Mouse (Mus musculus): ENCODE measurements around the gene 1700025G04Rik.
"Not testable (repeated sequence)": the region's sequence is repeated elsewhere in the genome, so short reads cannot be mapped to it uniquely, and the experiment has no call there.

The 1700025G04Rik gene

DNA sequence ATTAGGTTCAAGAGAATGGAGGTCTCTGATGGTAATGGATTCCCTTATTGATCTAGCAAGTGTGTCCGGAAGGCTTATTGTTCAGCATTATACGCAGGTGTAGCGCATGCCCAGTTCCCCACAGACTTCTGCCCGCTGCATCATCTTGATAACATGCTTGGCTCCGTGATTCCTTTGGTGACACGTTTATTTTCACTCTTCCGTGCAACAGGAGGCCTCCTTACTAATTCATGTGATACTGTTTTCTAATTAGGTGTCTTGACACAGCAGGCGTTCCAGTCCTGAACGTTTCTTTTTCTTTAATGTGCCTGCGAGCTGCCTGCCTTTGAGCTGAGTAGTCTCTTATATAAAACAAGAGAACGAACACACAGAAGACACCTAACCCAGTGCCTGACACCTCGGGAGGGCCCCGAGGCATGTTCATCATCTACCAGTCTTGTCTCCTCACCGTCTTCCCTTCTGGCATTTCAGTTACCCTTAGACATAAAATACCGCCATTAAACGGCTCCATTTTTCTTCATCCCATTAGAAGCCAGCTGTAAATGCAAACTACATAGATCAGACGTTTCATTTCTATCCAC is 244.6 kb downstream of the 1700025G04Rik start:
- no peak for DNase-seq

DNA sequence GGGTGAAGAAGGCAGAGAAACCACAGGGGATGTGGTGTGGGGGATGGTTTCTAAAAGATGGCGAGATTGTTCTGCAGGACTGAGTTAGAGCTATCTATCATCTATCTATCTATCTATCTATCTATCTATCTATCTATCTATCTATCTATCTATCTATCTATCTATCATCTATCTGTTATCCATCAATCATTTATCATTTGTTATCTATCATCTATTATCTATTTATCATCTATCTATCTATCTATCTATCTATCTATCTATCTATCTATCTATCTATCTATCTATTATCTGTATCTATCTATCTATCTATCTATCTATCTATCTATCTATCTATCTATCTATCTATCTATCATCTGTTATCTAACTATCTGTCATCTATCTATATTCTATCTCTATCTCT is 249.6 kb downstream of the 1700025G04Rik start:
- not testable (repeated sequence) for DNase-seq

DNA sequence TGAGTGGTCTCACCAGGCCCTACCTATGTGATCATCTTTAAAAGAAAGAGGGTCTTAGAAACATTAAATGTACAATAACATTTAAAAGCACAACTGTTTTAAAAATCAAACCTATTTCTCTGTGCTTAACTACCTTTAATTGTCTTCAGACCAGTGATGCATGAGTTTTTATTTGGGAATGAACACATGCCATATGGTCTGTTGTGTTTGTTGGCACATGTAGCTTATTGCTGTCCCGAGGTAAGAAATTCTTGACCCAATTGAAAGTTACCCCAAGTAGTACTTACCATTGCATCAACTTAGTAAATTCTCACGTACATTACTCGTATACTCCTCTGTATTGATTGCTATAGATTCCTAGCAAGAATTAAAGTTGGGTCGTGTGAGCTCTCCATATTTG is 254.7 kb downstream of the 1700025G04Rik start:
- DNase-seq = no peak

DNA sequence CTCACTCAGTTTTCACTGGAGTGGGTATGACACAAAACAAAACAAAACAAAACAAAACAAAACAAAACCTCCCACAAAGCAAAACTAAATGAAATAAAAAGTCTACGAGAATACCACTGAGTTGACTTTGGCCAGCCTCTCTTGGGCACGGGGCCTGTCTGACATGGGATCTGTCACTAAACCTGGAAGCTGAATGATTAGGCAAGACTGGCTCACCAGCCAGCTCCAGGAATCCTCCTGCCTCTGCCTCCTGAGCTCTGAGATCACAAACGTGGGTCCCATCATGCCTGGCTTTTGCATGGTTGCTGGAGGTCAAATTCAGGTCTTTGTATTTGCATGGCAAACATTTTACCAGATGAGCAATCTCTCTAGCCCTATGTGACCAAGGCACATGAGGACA is 258.1 kb downstream of the 1700025G04Rik start:
- no peak for DNase-seq

DNA sequence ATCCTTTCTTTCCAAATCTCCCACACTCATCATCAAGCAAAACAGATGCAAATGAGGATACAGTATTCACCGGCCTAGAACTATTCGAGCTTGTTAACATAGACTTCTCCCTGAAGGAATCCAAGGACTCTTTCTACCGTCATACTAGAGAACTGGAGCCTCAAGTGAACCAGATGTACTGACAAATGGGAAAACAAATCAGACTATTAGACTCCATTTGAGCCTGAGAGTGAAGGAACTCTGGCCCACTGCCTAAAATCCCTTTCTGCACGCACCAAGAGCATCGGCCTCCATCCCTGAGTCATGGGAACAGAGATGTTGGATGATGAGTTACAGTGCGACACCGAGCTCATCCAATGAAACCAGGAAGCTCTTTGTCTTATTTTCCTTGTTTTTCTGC is 264.9 kb downstream of the 1700025G04Rik start:
- no peak for DNase-seq

DNA sequence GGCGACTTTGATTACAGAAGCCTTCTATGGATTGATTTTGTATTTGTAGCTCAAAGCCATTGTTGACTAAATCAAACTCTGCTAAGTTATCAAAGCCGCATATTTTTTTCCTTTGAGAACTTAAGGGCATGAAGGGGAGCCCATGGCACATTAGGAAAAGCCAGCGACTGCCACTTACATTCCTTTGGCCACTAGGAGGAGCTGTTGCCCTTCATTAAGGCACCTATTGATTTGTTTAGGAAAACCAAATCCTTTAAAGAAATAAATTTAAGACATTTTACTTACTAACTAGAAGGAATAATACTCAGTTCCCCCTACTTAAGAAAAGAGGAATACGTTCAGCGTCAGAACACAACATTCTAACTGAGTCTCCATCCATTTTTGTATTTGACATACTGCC is 269.5 kb downstream of the 1700025G04Rik start:
- peak; percentile 45 for DNase-seq

DNA sequence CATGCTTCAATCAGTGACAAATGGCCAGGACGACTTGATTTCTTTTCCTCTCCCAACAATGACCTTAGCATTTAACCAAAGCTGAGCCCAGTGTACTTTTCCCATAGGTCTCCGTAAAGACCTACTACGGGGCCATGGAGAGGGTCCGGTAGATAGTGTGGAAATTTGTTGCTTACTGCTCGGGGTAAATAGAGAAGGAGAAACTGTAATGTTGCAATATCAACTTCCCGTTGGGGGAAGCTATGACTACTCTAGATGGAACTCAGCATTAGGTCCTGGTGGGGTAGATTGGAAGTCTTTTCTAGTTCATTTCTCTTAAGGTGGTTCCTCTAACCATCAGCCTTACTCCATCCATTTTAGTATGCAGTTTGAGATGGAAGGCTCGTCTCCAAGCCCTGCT is 270.7 kb downstream of the 1700025G04Rik start:
- DNase-seq = no peak

DNA sequence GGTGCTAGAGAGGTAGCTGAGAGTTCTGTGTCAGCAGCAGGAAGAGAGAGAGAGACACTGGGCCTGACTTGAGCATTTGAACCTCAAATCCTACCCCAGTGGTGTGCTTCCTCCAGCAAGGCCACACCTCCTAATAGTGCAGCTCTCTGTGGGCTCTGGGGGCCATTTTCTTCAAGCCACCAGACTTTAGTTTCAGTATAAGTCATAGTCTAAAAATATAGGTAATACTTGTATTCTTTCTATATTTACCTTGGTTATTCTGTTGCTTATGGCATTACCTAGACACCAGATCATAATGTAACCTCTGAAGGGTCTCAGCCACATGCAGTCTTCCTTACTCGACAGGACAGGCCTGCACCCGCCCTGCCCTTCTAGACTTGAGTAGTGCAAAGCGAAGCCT is 273.9 kb downstream of the 1700025G04Rik start:
- no peak for DNase-seq

DNA sequence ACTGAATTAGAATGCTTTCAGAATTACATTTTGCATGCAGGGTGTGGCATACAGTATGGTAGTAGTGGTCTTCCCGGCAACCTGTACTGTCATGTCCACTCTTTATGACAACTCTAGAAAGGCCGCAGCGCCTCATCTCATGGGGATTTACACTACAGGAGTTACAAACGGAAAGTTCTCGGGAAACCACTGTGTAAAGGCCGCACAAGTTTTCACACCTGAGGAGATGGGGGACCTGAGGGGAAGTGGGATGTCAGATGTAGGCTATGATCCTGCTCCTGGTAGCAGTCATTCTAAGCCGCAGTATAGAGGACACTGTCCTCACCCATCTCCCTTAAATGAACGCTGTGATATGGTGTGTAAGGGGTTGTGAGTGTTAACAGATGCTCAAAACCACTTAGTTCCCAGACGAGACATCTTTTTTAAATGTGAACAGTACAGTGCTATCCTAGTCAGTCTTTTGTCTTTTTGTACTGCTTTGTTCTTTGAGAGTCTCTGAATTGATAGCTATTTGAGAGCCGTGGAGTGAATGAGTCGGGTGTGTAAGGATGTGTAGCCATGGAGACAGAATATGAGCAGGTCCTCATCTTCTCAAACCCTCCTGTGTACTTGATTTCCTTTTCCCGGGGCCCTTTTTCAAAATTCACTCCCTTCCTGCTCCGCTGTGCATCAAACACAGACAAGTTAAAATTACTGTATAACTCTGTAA is 277.8 kb downstream of the 1700025G04Rik start:
- DNase-seq = no peak

DNA sequence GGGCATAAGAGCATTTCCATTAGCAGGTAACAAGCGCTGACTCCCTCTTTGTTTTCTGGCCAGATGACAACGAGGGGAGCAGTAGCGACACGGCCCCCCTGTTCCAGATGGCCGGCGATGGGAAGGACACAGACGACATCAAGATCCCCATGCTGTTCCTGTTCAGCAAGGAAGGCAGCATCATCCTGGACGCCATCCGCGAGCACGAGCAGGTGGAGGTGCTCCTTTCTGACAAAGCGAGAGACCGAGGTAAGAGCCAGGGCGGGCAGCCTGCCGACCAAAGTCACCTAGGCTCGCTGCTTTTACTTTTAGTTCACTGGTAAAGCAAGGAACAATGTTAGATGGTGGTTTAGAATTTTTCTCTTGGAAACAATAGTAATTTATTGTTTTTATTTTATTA is 278.5 kb downstream of the 1700025G04Rik start:
- no peak for DNase-seq

DNA sequence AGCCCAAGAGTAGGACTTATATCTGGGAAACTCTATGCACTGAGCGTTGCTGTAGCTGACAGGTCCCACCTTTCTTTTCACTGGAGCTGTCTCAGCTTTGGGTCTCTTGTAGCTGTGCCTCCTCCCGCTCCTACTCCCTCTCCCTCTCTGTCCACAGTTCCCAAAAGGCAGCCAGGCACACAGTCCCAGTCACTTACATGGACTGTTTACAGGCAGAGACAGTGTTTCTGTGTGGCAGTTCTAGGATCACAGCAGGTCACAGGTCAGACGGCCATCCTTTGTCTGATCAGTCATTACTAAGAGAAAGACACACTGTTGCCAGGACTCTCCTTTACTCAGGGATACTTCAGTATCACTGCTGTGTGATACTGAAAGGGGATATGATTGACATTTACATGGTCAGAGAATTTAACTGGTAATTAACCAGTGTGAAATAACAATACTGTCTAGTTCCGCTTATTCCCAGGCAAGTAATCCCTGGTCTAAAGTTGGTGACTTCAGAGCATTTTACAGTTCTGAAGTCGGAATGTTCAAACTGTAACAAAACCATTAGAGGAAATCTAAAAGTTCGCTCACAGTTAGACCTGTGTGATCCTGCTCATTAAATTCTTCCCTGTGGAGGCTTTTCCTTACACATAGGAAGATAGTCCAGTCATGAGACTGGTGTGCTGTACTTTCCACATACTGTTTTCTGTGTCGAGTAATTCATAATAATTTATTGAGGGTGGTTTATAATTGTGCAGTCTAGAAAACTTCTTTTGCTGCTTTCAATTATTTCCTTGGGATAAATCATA is 279.1 kb downstream of the 1700025G04Rik start:
- DNase-seq = no peak

DNA sequence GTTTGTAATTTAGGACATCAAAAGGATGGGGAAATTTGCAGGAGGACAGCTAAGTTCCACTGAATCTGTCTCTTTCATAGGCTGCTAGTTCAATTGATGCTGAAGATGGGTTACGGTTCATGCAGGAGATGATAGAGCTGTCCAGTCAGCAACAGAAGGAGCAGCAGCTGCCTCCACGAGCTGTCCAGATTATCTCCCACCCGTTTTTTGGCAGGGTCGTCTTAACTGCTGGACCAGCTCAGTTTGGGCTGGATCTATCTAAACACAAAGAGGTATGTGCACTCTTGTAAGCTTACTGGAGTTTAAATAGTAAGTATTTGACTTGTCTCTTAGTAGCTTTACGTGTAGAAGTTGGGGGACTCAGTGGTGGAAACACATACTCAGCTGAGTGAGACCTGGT is 282.6 kb downstream of the 1700025G04Rik start:
- DNase-seq = no peak

DNA sequence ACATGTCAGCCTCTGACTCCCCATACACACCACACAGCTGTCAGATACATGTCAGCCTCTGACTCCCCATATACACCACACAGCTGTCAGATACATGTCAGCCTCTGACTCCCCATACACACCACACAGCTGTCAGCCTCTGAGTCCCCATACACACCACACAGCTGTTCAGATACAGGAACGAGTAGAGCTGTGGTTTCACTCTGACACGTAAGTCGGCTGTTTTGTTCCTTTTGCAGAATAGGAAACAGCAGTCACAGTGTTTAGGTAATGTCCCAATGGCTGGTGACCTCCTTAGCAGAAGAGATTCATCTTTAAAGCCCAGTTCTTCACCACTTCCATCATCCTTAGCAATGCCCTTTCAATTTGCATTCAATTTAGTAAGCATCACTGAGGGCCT is 287.1 kb downstream of the 1700025G04Rik start:
- DNase-seq = not testable (repeated sequence)
